Mouse (Mus musculus): ENCODE measurements around the gene Eaf2.
"Not testable (repeated sequence)": the region's sequence is repeated elsewhere in the genome, so short reads cannot be mapped to it uniquely, and the experiment has no call there.

Gene Eaf2

GRCm38 (mm10) chr16:36874583-36875275 lies at the start of gene Eaf2, which contains the start of gene Golgb1:
Eaf2 (minus strand) TSS chr16:36875003.
Golgb1 (plus strand) TSS chr16:36875140.
- peak; percentile 99 for DNase-seq

GRCm38 (mm10) chr16:36924312-36924711 lies 49.5 kb upstream of the Eaf2 start:
- DNase-seq: no peak

- DNase-seq: no peak
These were observed 47.2 kb upstream of the Eaf2 start for GRCm38 (mm10) chr16:36921980-36922379.

GRCm38 (mm10) chr16:36921067-36921613 lies 46.3 kb upstream of the Eaf2 start:
- no peak for DNase-seq

- DNase-seq: no peak
These were observed 45.6 kb upstream of the Eaf2 start for GRCm38 (mm10) chr16:36920410-36920809.

- DNase-seq: no peak
These were observed 43.7 kb upstream of the Eaf2 start for GRCm38 (mm10) chr16:36918505-36918904.

GRCm38 (mm10) chr16:36914195-36914594 lies 39.4 kb upstream of the Eaf2 start:
- DNase-seq: no peak

- no peak for DNase-seq
These were observed 37.5 kb upstream of the Eaf2 start for GRCm38 (mm10) chr16:36912311-36912710.

GRCm38 (mm10) chr16:36911909-36912308 lies 37.1 kb upstream of the Eaf2 start:
- DNase-seq: no peak

- no peak for DNase-seq
These were observed 28.4 kb upstream of the Eaf2 start for GRCm38 (mm10) chr16:36903156-36903555.

GRCm38 (mm10) chr16:36896712-36897111 lies 21.9 kb upstream of the Eaf2 start:
- DNase-seq: no peak

- no peak for DNase-seq
These were observed 18.5 kb upstream of the Eaf2 start for GRCm38 (mm10) chr16:36893317-36893716.

GRCm38 (mm10) chr16:36891415-36891814 lies 16.6 kb upstream of the Eaf2 start:
- DNase-seq: no peak

GRCm38 (mm10) chr16:36890559-36890958 lies 15.8 kb upstream of the Eaf2 start:
- no peak for DNase-seq

- DNase-seq: no peak
These were observed 12.7 kb upstream of the Eaf2 start for GRCm38 (mm10) chr16:36887546-36887945.

- no peak for DNase-seq
These were observed 11.1 kb upstream of the Eaf2 start for GRCm38 (mm10) chr16:36885912-36886311.

GRCm38 (mm10) chr16:36884881-36885280 lies 10.1 kb upstream of the Eaf2 start:
- DNase-seq: no peak

- DNase-seq: peak; percentile 52
These were observed 8.0 kb upstream of the Eaf2 start for GRCm38 (mm10) chr16:36882737-36883343.

- DNase-seq: no peak
These were observed 2.5 kb upstream of the Eaf2 start for GRCm38 (mm10) chr16:36877316-36877715.

GRCm38 (mm10) chr16:36875276-36875851 lies 561 bp upstream of the Eaf2 start:
- no peak for DNase-seq

- no peak for DNase-seq
These were observed 5.4 kb downstream of the Eaf2 start for GRCm38 (mm10) chr16:36869442-36869841.

- DNase-seq: no peak
These were observed 11.2 kb downstream of the Eaf2 start for GRCm38 (mm10) chr16:36863585-36863984.

- no peak for DNase-seq
These were observed 23.6 kb downstream of the Eaf2 start for GRCm38 (mm10) chr16:36851202-36851601.

- not testable (repeated sequence) for DNase-seq
These were observed 27.9 kb downstream of the Eaf2 start for GRCm38 (mm10) chr16:36846894-36847293.
